Mouse (Mus musculus): ENCODE results near the gene Dnase1l3. TPM values are rescaled to one million over a fixed set of nuclear protein-coding genes. Genes with fewer than 3 reads are reported as not detected.

Gene Dnase1l3
- polyA plus RNA-seq, 1 experiment from 2014 or later, result 0.18 TPM

GRCm38 (mm10) chr14:8034561-8034960 lies 40.2 kb upstream of the Dnase1l3 start:
- Histone ChIP-seq H3K36me3 (ENCODE audit: control insufficient read depth, insufficient read depth, low read length) (no peaks in the 10 kb centered on the region), H3K4me2 (ENCODE audit: low read depth, low read length) (no peak overlapping the region), H3K27ac (ENCODE audit: low read length) (no peak overlapping the region), H3K9me3 (ENCODE audit: control insufficient read depth, low read length) (no peaks in the 10 kb centered on the region), H3K27me3 (ENCODE audit: control insufficient read depth, insufficient read depth, low read depth, low read length) (no peaks in the 10 kb centered on the region), H3K4me1 (replicated peaks; ENCODE audit: control insufficient read depth, insufficient read depth, low read length) (no peaks in the 10 kb centered on the region), H3K9ac (ENCODE audit: low read length) (no peak overlapping the region), H3K4me3 (ENCODE audit: low read length) (no peak overlapping the region)
- 49% methylated on average over 5 of the region's 5 CpGs for WGBS
- no peak for ATAC-seq (ENCODE audit: low read depth)

GRCm38 (mm10) chr14:8032087-8032944 lies 37.9 kb upstream of the Dnase1l3 start:
- Histone ChIP-seq H3K9ac (ENCODE audit: low read length) (no peak overlapping the region), H3K36me3 (ENCODE audit: control insufficient read depth, insufficient read depth, low read length) (no peaks in the 10 kb centered on the region), H3K4me3 (ENCODE audit: low read length) (no peak overlapping the region), H3K9me3 (ENCODE audit: control insufficient read depth, low read length) (no peaks in the 10 kb centered on the region), H3K4me2 (ENCODE audit: low read depth, low read length) (no peak overlapping the region), H3K4me1 (replicated peaks; ENCODE audit: control insufficient read depth, insufficient read depth, low read length) (no peaks in the 10 kb centered on the region), H3K27me3 (ENCODE audit: control insufficient read depth, insufficient read depth, low read depth, low read length) (no peaks in the 10 kb centered on the region), H3K27ac (ENCODE audit: low read length) (no peak overlapping the region)
- 72% methylated on average over 13 of the region's 13 CpGs for WGBS
- no peak for ATAC-seq (ENCODE audit: low read depth)

- H3K4me3 ChIP-seq (ENCODE audit: low read length), result no peak overlapping the region
These were observed 36.2 kb upstream of the Dnase1l3 start for GRCm38 (mm10) chr14:8030535-8030934.

GRCm38 (mm10) chr14:8029752-8030151 lies 35.4 kb upstream of the Dnase1l3 start:
- Histone ChIP-seq H3K4me2 (ENCODE audit: low read depth, low read length) (no peak overlapping the region), H3K9ac (ENCODE audit: low read length) (no peak overlapping the region), H3K27ac (ENCODE audit: low read length) (no peak overlapping the region), H3K4me1 (replicated peaks; ENCODE audit: control insufficient read depth, insufficient read depth, low read length) (no peaks in the 10 kb centered on the region), H3K9me3 (ENCODE audit: control insufficient read depth, low read length) (no peaks in the 10 kb centered on the region), H3K36me3 (ENCODE audit: control insufficient read depth, insufficient read depth, low read length) (no peaks in the 10 kb centered on the region), H3K4me3 (ENCODE audit: low read length) (no peak overlapping the region), H3K27me3 (ENCODE audit: control insufficient read depth, insufficient read depth, low read depth, low read length) (no peaks in the 10 kb centered on the region)
- ATAC-seq (ENCODE audit: low read depth), result no peak
- 81% methylated on average over 1 of the region's 1 CpGs for WGBS

More at GRCm38 (mm10) chr14:8030535-8030934, 36.2 kb upstream of the Dnase1l3 start:
- Histone ChIP-seq H3K9me3 (ENCODE audit: control insufficient read depth, low read length) (no peaks in the 10 kb centered on the region), H3K4me1 (replicated peaks; ENCODE audit: control insufficient read depth, insufficient read depth, low read length) (no peaks in the 10 kb centered on the region), H3K36me3 (ENCODE audit: control insufficient read depth, insufficient read depth, low read length) (no peaks in the 10 kb centered on the region), H3K4me2 (ENCODE audit: low read depth, low read length) (no peak overlapping the region), H3K27me3 (ENCODE audit: control insufficient read depth, insufficient read depth, low read depth, low read length) (no peaks in the 10 kb centered on the region), H3K9ac (ENCODE audit: low read length) (no peak overlapping the region), H3K27ac (ENCODE audit: low read length) (no peak overlapping the region)
- 53% methylated on average over 4 of the region's 4 CpGs for WGBS
- ATAC-seq (ENCODE audit: low read depth), result no peak

- no peaks in the 10 kb centered on the region for H3K4me1 ChIP-seq (replicated peaks; ENCODE audit: control insufficient read depth, insufficient read depth, low read length)
- no peak overlapping the region for H3K4me2 ChIP-seq (ENCODE audit: low read depth, low read length)
- 85% methylated on average over 5 of the region's 5 CpGs for WGBS
- no peak for ATAC-seq (ENCODE audit: low read depth)
- H3K9ac ChIP-seq (ENCODE audit: low read length), result no peak overlapping the region
- no peak overlapping the region for H3K4me3 ChIP-seq (ENCODE audit: low read length)
- no peak overlapping the region for H3K27ac ChIP-seq (ENCODE audit: low read length)
- no peaks in the 10 kb centered on the region for H3K27me3 ChIP-seq (ENCODE audit: control insufficient read depth, insufficient read depth, low read depth, low read length)
- H3K9me3 ChIP-seq (ENCODE audit: control insufficient read depth, low read length), result no peaks in the 10 kb centered on the region
- no peaks in the 10 kb centered on the region for H3K36me3 ChIP-seq (ENCODE audit: control insufficient read depth, insufficient read depth, low read length)
These were observed 33.7 kb upstream of the Dnase1l3 start for GRCm38 (mm10) chr14:8028086-8028485.

GRCm38 (mm10) chr14:8026769-8027531 lies 32.6 kb upstream of the Dnase1l3 start:
- H3K27ac ChIP-seq (ENCODE audit: low read length), result no peak overlapping the region
- H3K36me3 ChIP-seq (ENCODE audit: control insufficient read depth, insufficient read depth, low read length), result no peaks in the 10 kb centered on the region
- H3K9me3 ChIP-seq (ENCODE audit: control insufficient read depth, low read length), result no peaks in the 10 kb centered on the region
- H3K4me2 ChIP-seq (ENCODE audit: low read depth, low read length), result no peak overlapping the region
- no peaks in the 10 kb centered on the region for H3K27me3 ChIP-seq (ENCODE audit: control insufficient read depth, insufficient read depth, low read depth, low read length)
- no peaks in the 10 kb centered on the region for H3K4me1 ChIP-seq (replicated peaks; ENCODE audit: control insufficient read depth, insufficient read depth, low read length)
- no peak for ATAC-seq (ENCODE audit: low read depth)
- WGBS, result 75% methylated on average over 10 of the region's 10 CpGs
- no peak overlapping the region for H3K9ac ChIP-seq (ENCODE audit: low read length)
- no peak overlapping the region for H3K4me3 ChIP-seq (ENCODE audit: low read length)

DNA sequence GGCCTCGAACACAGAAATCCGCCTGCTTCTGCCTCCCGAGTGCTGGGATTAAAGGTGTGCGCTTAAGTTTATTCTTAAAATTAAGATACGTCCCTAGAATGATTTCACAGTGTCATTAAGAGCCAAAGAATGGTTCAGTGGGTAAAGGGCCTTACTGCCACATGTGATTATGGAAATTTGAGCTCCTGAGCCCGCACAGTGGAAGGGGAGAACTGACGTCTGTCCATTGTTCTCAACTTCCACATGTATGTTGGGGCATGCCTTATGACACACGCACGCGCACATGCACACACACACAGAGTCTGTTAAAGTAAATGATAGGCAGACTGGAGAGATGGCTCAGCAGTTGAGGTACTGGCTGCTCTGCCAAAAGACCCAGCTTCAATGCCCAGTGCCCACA lies 30.6 kb upstream of the Dnase1l3 start:
- no peak overlapping the region for H3K4me3 ChIP-seq (ENCODE audit: low read length)
- H3K27ac ChIP-seq (ENCODE audit: low read length), result no peak overlapping the region
- no peaks in the 10 kb centered on the region for H3K9me3 ChIP-seq (ENCODE audit: control insufficient read depth, low read length)
- H3K4me2 ChIP-seq (ENCODE audit: low read depth, low read length), result no peak overlapping the region
- no peaks in the 10 kb centered on the region for H3K27me3 ChIP-seq (ENCODE audit: control insufficient read depth, insufficient read depth, low read depth, low read length)
- no peaks in the 10 kb centered on the region for H3K36me3 ChIP-seq (ENCODE audit: control insufficient read depth, insufficient read depth, low read length)
- no peaks in the 10 kb centered on the region for H3K4me1 ChIP-seq (replicated peaks; ENCODE audit: control insufficient read depth, insufficient read depth, low read length)
- 91% methylated on average over 10 of the region's 10 CpGs for WGBS
- no peak overlapping the region for H3K9ac ChIP-seq (ENCODE audit: low read length)
- ATAC-seq (ENCODE audit: low read depth), result no peak

DNA sequence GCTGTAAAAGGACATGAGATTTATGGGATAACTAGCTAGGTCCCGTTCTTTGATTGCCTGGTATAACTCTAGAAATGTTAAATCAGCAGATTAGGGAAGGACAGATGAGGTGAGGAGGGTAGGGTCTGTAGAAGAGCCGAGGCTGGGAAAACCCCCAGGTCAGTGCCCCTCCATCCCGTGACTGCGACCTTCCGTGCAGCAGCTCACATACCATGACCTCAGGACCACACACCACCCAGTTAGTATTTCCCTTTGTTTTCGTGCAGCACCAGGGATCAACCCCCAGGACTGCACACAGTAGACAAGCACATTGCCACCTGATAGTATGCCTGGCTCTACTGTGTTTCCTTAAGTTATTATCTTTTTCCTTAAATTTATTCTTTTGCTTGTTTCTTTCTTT lies 30.1 kb upstream of the Dnase1l3 start:
- H3K27me3 ChIP-seq (ENCODE audit: control insufficient read depth, insufficient read depth, low read depth, low read length), result no peaks in the 10 kb centered on the region
- H3K27ac ChIP-seq (ENCODE audit: low read length), result no peak overlapping the region
- no peak for ATAC-seq (ENCODE audit: low read depth)
- H3K4me1 ChIP-seq (replicated peaks; ENCODE audit: control insufficient read depth, insufficient read depth, low read length), result no peaks in the 10 kb centered on the region
- H3K9me3 ChIP-seq (ENCODE audit: control insufficient read depth, low read length), result no peaks in the 10 kb centered on the region
- H3K4me3 ChIP-seq (ENCODE audit: low read length), result no peak overlapping the region
- no peak overlapping the region for H3K9ac ChIP-seq (ENCODE audit: low read length)
- no peaks in the 10 kb centered on the region for H3K36me3 ChIP-seq (ENCODE audit: control insufficient read depth, insufficient read depth, low read length)
- H3K4me2 ChIP-seq (ENCODE audit: low read depth, low read length), result no peak overlapping the region
- WGBS, result 38% methylated on average over 6 of the region's 6 CpGs

- no peaks in the 10 kb centered on the region for H3K27me3 ChIP-seq (ENCODE audit: control insufficient read depth, insufficient read depth, low read depth, low read length)
- H3K4me2 ChIP-seq (ENCODE audit: low read depth, low read length), result no peak overlapping the region
- WGBS, result 79% methylated on average over 7 of the region's 7 CpGs
- H3K36me3 ChIP-seq (ENCODE audit: control insufficient read depth, insufficient read depth, low read length), result no peaks in the 10 kb centered on the region
- no peak overlapping the region for H3K9ac ChIP-seq (ENCODE audit: low read length)
- no peak overlapping the region for H3K4me3 ChIP-seq (ENCODE audit: low read length)
- no peak overlapping the region for H3K27ac ChIP-seq (ENCODE audit: low read length)
- ATAC-seq (ENCODE audit: low read depth), result no peak
- 0 out of 2 replicates have a peak, but pooled peaks cover 2% of the 10 kb centered on the region for H3K4me1 ChIP-seq (replicated peaks; ENCODE audit: control insufficient read depth, insufficient read depth, low read length)
- H3K9me3 ChIP-seq (ENCODE audit: control insufficient read depth, low read length), result no peaks in the 10 kb centered on the region
These were observed 26.2 kb upstream of the Dnase1l3 start for GRCm38 (mm10) chr14:8020546-8020945.

All from lung, embryonic 16.5 days (tissue).